Mouse (Mus musculus) adrenal gland, adult 18-20 months (tissue): ENCODE measurements at regions not wholly inside any gene's neighbourhood (a gene's known extent, or its start where the extent isn't known, plus 50 kb on each side); places are given as distances from the start of the nearest gene placed in this dataset.
"Not testable (repeated sequence)": the region's sequence is repeated elsewhere in the genome, so short reads cannot be mapped to it uniquely, and the experiment has no call there.

Source experiments
- DNase-seq, 2 experiments: peaks; one replicate each; pipeline ENCODE4 v3.0.0; 2021 to 2022; ENCODE audit warnings: low spot score in 2 of 2

GRCm38 (mm10) chr2:166330364-166330763 lies 174.9 kb upstream of the Sulf2 start:
- DNase-seq: no peak

GRCm38 (mm10) chr2:166329556-166330340 lies 174.3 kb upstream of the Sulf2 start:
- peak in 1 of 2 experiments; percentile 44 for DNase-seq

DNA sequence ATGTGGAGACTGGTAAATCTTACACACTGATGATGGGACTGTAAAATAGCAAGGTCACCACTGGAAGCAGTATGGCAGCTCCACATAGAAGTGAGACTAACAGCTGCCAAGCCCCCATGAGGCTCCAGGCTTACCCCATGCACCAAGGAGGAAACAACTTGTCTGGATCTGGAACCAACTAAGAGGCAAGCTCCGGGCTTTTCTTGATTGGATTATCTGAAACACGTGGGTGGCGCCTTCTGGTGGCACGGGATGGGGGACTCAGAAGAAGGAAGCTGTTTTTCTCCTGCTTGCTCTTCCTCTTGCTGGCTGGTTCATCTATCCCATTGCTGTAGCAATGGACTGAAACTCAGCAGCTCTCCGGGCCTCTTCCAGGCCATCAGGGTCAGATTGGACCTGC lies 171.5 kb upstream of the Sulf2 start:
- DNase-seq: no peak

DNA sequence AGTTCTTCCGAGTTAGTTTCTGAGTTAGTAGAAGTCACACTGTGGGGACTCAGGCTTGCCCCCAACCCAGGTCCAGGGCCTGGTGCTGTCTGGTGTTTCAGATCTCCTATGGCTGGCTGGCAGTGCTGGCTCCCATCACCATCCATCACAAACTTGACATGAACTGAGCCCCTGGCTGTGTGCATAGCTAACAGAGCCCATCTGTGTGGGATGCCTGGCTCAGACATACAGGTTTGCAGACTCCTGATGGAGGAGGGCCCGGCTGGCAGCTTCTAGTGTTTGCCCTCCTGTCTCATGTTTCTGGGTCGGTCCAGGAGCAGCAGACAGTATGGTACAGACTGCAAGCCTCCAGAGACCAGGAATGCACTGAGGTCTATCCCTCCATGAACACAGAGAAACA lies 169.5 kb upstream of the Sulf2 start:
- no peak for DNase-seq

DNA sequence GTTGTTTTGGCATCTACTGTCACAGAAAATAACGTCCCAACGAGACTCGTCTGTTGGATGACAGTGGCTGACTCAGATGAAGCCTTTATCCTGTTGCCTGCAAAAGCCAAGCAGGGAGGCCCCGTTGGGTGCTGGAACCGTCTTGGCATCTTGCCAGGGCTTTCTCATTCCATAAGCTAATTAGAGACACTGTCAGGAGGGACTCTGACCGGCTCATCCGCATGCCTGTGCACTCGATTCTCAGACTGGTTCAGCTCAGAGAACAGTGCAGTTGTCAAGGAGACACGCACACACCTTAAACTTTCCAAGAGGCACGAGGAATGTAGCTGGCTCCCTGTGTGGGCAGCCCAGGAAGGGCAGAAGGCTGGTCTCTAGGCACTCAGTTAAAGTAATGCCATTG lies 169.0 kb upstream of the Sulf2 start:
- DNase-seq: no peak

GRCm38 (mm10) chr2:166322668-166323043 lies 167.2 kb upstream of the Sulf2 start:
- no peak for DNase-seq

- DNase-seq: no peak
Measured at GRCm38 (mm10) chr2:166321992-166322667, 166.7 kb upstream of the Sulf2 start.

DNA sequence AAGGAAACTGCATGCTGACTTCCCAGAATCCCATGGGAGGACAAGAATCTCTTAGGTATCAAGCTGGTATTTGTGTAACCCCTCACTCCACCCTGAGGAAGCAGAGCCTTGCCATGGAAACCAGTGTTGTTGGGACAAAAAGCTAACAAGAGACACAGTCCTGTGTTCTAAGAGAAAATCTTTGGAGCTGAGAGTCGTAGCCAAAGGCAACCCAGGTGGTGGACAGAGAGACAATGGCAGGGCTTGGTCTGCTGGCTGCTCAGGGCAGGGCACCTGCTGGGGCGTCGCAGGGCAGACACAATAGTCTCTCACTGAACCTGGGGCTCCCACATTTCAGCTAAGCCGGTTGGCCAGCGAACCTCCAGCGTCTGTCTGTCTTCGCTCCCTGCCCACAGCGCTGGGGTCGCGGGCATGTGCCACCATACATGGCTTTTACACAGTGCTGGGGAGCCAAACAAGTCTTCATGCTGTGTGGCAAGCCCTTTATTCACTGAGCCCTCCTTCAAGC lies 161.0 kb upstream of the Sulf2 start:
- DNase-seq: no peak

DNA sequence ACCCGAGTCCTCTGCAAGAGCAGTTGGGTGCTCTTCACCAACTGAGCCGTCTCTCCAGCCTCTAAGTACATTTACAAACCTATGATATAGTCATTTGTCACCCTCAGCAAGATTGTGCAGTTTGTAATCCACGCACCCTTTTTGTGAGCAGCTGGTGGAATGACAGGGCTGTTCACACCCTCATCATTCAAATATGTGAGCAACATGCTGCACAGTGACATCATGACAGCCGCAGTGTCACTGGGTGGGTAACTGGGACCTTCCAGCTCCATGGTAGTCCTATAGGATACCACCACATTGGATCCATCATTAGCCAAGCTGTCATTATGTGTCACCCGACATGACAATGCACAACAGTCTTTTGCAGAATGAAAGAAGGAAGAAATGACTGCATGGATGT lies 155.0 kb upstream of the Sulf2 start:
- DNase-seq: no peak

DNA sequence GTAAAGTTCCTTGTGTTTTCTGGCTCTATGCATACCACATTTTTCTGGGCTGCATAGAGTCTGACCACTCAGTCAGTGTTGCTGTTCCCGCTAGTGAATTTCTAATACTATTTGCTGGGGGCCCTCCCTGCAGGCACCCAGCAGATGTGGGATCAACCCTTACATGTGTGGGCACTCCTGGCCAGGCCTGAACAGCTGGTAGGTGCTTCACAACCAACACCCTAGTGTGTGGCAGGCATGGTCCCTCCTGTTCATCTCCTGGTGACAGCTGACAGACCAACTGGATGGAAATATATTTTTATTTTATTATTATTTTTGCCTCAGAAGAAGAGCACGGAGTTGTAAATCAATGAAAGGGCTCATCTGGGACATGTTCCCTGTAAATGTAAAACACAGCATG lies 154.4 kb upstream of the Sulf2 start:
- no peak for DNase-seq

GRCm38 (mm10) chr2:166307551-166307950 lies 152.1 kb upstream of the Sulf2 start:
- DNase-seq: no peak

- DNase-seq: peak in 1 of 2 experiments; percentile 26
Measured at GRCm38 (mm10) chr2:166305044-166306002, 149.9 kb upstream of the Sulf2 start.

DNA sequence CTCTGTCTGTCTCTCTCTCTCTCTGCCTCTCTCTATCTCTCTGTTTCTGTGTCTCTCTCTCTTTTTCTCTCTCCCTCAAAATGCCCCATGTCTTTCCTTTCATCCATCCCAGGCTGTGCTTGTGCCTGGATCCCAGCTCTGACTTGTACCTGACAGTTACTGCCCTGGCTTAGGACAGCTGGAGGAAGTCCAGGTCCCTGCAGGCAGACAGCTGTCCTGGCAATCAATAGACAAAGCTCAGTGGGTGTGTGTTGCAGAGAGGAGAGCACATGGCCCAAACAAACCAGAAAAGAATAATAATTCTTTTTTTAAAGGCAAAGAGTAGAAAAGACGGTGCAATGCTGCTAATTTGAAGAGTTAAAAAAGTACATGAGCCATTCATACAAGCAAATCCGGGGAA lies 148.4 kb upstream of the Sulf2 start:
- no peak for DNase-seq

DNA sequence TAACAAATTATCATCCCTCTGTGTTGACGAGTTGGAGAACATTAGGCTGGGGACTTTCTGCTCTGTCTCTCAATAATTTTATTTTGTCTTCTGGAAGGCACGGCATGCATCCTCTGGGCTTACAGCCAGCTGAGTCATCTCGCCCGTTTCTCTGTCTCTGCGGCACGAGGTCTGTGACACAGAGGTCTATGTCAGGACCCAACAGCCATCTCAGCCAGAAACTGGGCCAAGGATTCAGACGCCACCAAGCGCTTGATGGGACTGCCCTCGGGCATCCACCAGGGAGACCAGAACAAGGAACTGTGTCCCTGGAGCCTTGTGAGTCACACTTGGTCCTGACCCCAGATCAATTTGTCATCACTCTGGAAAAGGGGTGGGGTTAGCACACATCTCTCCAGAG lies 145.7 kb upstream of the Sulf2 start:
- peak; percentile 71 to 80 for DNase-seq

- no peak for DNase-seq
Measured at GRCm38 (mm10) chr2:166294672-166295071, 139.2 kb upstream of the Sulf2 start.

GRCm38 (mm10) chr2:166292987-166293386 lies 137.5 kb upstream of the Sulf2 start:
- DNase-seq: no peak

GRCm38 (mm10) chr2:166291266-166291665 lies 135.8 kb upstream of the Sulf2 start:
- no peak for DNase-seq

DNA sequence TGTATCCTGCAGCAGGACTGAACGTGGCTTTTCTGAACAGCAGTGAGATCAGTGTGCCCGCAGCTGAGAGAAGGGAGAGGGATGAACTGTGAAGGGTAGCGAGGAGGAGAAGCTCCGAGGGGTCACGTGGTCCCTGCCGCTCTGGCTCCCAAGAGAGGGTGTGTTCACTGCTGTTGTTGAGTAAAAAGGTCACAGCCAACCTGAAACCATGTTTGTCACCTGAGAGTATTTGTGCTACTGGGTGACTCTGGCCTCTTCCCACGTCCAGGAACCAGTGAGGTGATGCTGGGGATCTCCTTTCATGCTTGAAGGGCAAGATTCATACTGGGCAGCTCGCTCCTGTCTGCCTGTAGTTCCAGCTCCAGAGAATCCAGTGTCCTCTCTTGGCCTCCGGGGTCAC lies 135.4 kb upstream of the Sulf2 start:
- DNase-seq: no peak

DNA sequence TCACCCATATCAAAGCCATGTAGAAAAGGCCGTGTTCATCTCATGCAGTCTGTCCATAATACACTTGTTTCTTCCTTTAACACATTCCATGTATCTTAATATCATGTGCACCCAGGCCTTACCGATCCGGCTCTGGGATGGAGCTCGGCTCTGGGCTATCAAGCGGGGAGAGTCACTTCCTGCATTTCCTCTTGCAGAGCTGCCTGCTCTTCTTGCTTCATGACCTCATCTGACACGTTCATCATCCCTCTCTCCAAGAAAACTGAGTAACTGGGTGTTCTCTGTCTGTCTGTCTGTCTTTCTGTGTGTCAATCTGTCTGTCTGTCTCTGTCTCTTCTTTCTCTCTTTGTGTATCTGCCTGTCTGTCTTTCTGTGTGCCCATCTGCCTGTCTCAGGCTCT lies 133.7 kb upstream of the Sulf2 start:
- DNase-seq: no peak

DNA sequence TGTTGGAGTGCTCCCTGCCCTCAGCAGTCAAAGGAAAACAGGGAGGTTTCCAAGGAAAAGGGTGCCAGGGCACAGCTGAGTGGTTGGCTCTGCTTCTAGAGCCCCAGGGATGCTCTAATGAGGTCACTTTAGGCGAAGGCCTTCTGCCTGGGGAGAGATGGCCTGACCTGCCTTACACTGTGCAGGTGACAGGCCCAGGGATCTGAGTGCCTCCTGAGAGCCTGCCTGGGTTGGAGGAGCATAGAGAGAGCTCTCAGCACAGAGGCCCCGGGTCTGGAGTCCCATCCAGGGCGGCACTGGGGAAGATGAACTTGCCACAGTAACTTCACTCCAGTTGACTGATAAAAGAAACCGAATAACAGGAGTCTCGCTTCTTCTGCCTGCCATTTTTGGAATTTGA lies 125.7 kb upstream of the Sulf2 start:
- DNase-seq: not testable (repeated sequence)

- no peak for DNase-seq
Measured at GRCm38 (mm10) chr2:166280651-166281127, 125.2 kb upstream of the Sulf2 start.
